Mouse (Mus musculus) neural tube, embryonic 15.5 days (tissue): ENCODE measurements at regions not wholly inside any gene's neighbourhood (a gene's known extent, or its start where the extent isn't known, plus 50 kb on each side); places are given as distances from the start of the nearest gene placed in this dataset.

Source experiments
- ATAC-seq: fragments of 200-750 bp; cut with Nextera tagmentation; 2 replicates; pipeline ENCODE4 v1.8.0; 2017; ENCODE audit warnings: mild to moderate bottlenecking, moderate TSS enrichment, moderate library complexity; ENCODE audit not compliant: low FRiP score
- H3K27ac ChIP-seq: fragments of 300-500 bp; sonication (generic); replicated peaks from 2 replicates; pipeline ENCODE4 v1.5.1; 2015; ENCODE audit warnings: mild to moderate bottlenecking, inconsistent platforms
- H3K27me3 ChIP-seq: fragments of 300-500 bp; sonication (generic); replicated peaks from 2 replicates; pipeline ENCODE4 v1.6.1; 2015; ENCODE audit warnings: inconsistent platforms
- H3K36me3 ChIP-seq: fragments of 300-500 bp; sonication (generic); 2 replicates; pipeline ENCODE4 v1.6.1; 2015; ENCODE audit warnings: inconsistent platforms
- H3K4me1 ChIP-seq: fragments of 300-500 bp; sonication (generic); 2 replicates; pipeline ENCODE4 v1.6.1; 2015; ENCODE audit warnings: inconsistent platforms
- H3K4me2 ChIP-seq: fragments of 300-500 bp; sonication (generic); 2 replicates; pipeline ENCODE4 v1.6.1; 2015; ENCODE audit warnings: inconsistent platforms, mild to moderate bottlenecking, moderate library complexity
- H3K4me3 ChIP-seq: fragments of 300-500 bp; sonication (generic); replicated peaks from 2 replicates; pipeline ENCODE4 v1.5.1; 2015; ENCODE audit warnings: mild to moderate bottlenecking, inconsistent platforms
- H3K9ac ChIP-seq: fragments of 300-500 bp; sonication (generic); replicated peaks from 2 replicates; pipeline ENCODE4 v1.6.1; 2015; ENCODE audit warnings: mild to moderate bottlenecking, inconsistent platforms
- H3K9me3 ChIP-seq: fragments of 300-500 bp; sonication (generic); replicated peaks from 2 replicates; pipeline ENCODE4 v1.6.1; 2016; ENCODE audit warnings: inconsistent platforms
- WGBS: fragments of 180-500 bp; shearing (Covaris S2); methylation state at CpG from one replicate; pipeline ENCODE4 v1.1.7; 2015; ENCODE audit warnings: mixed read lengths; 5-methylcytosine and 5-hydroxymethylcytosine counted together

- 54% methylated on average over 16 of the region's 16 CpGs for WGBS
- Histone ChIP-seq H3K4me1 (peaks cover 5% of the 10 kb centered on the region; the same call in 1 of the 2 replicates), H3K27ac (no peak overlapping the region), H3K9ac (no peak overlapping the region), H3K4me3 (no peak overlapping the region), H3K9me3 (no peaks in the 10 kb centered on the region), H3K36me3 (no peaks in the 10 kb centered on the region), H3K27me3 (0 out of 2 replicates have a peak, but pooled peaks cover 11% of the 10 kb centered on the region), H3K4me2 (no peak overlapping the region)
- no peak for ATAC-seq
These were observed 233.6 kb downstream of the Sp3 start for GRCm38 (mm10) chr2:72746476-72747215.

GRCm38 (mm10) chr2:72747299-72747698 lies 232.9 kb downstream of the Sp3 start:
- H3K4me2 ChIP-seq, result no peak overlapping the region
- H3K9ac ChIP-seq, result no peak overlapping the region
- H3K27ac ChIP-seq, result no peak overlapping the region
- 0 out of 2 replicates have a peak, but pooled peaks cover 8% of the 10 kb centered on the region for H3K27me3 ChIP-seq
- H3K4me3 ChIP-seq, result no peak overlapping the region
- no peaks in the 10 kb centered on the region for H3K36me3 ChIP-seq
- H3K4me1 ChIP-seq, result peaks cover 5% of the 10 kb centered on the region; the same call in 1 of the 2 replicates
- no peaks in the 10 kb centered on the region for H3K9me3 ChIP-seq
- no peak for ATAC-seq
- 88% methylated on average over 5 of the region's 5 CpGs for WGBS

- Histone ChIP-seq H3K4me3 (no peak overlapping the region), H3K4me1 (peaks cover 5% of the 10 kb centered on the region; the same call in 1 of the 2 replicates), H3K36me3 (no peaks in the 10 kb centered on the region), H3K4me2 (no peak overlapping the region), H3K9ac (no peak overlapping the region), H3K27me3 (no peaks in the 10 kb centered on the region), H3K27ac (no peak overlapping the region), H3K9me3 (no peaks in the 10 kb centered on the region)
- no peak for ATAC-seq
- 95% methylated on average over 1 of the region's 1 CpGs for WGBS
These were observed 230.8 kb downstream of the Sp3 start for GRCm38 (mm10) chr2:72749495-72749894.

DNA sequence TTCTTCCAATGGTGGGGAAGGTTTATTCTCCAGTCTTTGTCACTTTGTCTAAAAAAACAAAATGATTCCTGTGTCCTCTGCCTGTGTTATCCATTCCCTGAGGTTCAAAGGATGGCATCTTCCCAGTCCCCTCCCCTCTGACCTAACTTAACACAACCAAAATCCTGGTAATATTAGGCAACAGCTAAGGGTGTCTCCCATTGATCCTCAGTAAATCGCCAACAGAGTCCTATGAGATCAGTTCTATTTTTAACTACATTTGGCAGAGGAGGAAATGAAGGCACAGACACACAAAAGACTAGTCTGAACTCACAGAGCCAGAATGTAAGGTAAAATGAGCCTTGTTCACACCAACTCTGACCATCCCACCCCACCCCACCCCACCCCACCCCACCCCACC lies 228.8 kb downstream of the Sp3 start:
- Histone ChIP-seq H3K4me3 (no peak overlapping the region), H3K27ac (no peak overlapping the region), H3K4me2 (no peak overlapping the region), H3K4me1 (peaks cover 4% of the 10 kb centered on the region; the same call in 1 of the 2 replicates), H3K36me3 (no peaks in the 10 kb centered on the region), H3K9ac (no peak overlapping the region), H3K27me3 (no peaks in the 10 kb centered on the region; the same call in 1 of the 2 replicates), H3K9me3 (no peaks in the 10 kb centered on the region)
- no peak for ATAC-seq
- 76% methylated on average over 1 of the region's 1 CpGs for WGBS

DNA sequence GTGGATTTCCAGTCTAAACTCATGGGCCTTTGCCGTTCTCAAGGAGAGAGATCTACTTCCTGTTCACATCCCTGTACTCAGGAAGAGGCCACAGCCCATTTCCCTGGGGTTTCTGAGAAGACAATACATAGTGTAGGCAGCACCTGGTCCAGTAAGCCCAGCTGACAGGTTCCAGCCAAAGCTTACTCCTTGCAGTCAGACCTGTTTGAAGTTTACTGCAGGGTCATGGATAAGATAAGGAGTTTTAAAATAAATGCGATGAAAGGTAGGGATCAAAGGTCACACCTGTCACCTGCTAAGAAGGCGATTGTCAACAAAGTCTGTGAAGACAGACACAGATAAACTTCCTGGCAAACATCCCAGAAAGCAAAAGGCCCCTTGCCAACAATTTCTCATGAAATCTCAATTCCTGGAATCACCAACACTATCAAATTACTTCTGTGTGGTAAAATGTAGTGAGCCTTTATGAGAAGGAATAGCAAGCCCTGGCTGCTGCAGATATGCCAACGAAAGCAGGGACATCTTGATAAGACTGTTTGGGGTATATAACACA lies 227.5 kb downstream of the Sp3 start:
- Histone ChIP-seq H3K9me3 (no peaks in the 10 kb centered on the region), H3K9ac (no peak overlapping the region), H3K4me1 (no peaks in the 10 kb centered on the region), H3K4me2 (no peak overlapping the region), H3K4me3 (no peak overlapping the region), H3K27ac (no peak overlapping the region), H3K36me3 (no peaks in the 10 kb centered on the region), H3K27me3 (no peaks in the 10 kb centered on the region; the same call in 1 of the 2 replicates)
- no peak for ATAC-seq
- 72% methylated on average over 4 of the region's 4 CpGs for WGBS

DNA sequence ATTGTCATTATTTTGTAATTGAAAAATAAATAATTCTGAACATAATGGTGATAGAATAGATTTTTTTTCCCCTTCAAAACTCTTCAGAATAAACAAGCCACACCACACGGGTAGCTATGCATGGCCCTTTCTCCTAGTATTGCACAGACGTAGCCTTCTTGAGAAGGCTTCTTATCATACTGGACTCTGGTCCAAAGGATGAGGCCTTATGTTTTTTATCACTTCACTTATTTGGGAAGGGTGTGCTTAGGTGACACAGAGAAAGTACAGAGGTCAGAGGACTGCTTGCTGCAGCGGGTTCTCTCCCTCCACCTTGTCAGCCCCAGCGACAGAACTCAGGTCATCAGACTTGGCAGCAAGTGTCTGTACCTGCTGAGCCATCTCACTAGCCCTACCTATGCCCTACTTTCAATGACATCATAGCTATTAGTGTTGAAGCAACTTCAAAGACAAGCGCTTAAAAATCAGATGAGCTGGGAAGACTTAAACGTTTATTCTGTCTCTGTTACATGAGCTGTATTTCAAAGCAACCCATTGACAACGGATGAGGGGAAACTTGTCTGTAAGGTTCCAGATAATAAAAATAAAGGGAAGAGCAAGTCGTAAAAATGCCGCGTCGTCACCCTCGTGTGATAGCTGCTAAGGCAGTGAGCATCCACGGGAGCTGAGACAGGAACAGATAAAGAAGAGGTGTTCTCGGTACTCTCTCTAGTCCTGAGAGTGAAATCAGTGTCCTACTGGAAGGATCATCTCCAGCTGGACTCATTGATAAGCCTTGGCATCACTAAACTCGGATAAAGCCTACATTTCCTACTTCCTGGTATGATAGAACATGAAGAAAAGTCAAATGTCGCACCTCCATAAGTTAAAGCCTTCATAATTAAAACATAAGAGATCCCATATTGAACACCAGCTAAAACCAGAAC lies 226.2 kb downstream of the Sp3 start:
- no peak for ATAC-seq
- 86% methylated on average over 16 of the region's 16 CpGs for WGBS
- no peaks in the 10 kb centered on the region for H3K9me3 ChIP-seq

GRCm38 (mm10) chr2:72763454-72763853 lies 216.8 kb downstream of the Sp3 start:
- Histone ChIP-seq H3K27me3 (no peaks in the 10 kb centered on the region), H3K9ac (no peak overlapping the region), H3K4me2 (no peak overlapping the region), H3K4me1 (no peaks in the 10 kb centered on the region), H3K27ac (no peak overlapping the region), H3K4me3 (no peak overlapping the region), H3K36me3 (no peaks in the 10 kb centered on the region), H3K9me3 (no peaks in the 10 kb centered on the region)
- 91% methylated on average over 5 of the region's 5 CpGs for WGBS
- ATAC-seq, result no peak

More for the DNA sequence above, 226.2 kb downstream of the Sp3 start:
- Histone ChIP-seq H3K4me1 (no peaks in the 10 kb centered on the region), H3K4me2 (no peak overlapping the region), H3K27ac (no peak overlapping the region), H3K9ac (no peak overlapping the region), H3K27me3 (no peaks in the 10 kb centered on the region; the same call in 1 of the 2 replicates), H3K4me3 (no peak overlapping the region), H3K36me3 (no peaks in the 10 kb centered on the region)

DNA sequence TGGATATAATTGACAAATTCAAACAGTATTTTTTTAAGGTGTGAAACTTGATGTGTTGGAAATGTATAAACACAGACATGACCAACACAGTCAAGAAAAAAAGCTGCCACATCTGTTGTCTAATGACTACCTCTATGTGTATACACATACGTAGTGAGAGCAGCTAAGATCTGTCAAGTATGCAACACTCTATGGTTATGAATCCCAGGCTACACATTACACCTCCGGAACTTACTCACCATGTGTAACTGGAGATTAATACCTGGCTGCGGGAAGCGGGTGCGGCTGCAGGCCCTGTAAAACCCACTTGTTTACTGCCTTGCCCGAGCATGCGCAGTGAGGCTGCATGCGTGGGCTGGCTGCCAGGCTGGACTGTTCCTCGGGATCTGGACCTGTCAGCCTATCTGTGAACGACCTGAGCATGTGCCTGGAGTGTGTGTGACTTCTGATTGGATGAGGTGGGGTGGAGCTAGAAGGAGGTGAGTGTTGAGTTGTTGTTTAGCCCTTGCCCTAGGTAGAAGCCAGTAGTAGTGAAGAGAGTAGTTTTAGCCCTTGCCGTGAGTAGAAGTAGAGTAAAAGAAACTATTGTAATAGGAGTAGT lies 211.1 kb downstream of the Sp3 start:
- Histone ChIP-seq H3K4me3 (no peak overlapping the region), H3K9me3 (no peaks in the 10 kb centered on the region), H3K4me2 (no peak overlapping the region), H3K27ac (no peak overlapping the region), H3K27me3 (no peaks in the 10 kb centered on the region), H3K4me1 (no peaks in the 10 kb centered on the region; the same call in 1 of the 2 replicates), H3K9ac (no peak overlapping the region), H3K36me3 (no peaks in the 10 kb centered on the region)
- ATAC-seq, result no peak
- 64% methylated on average over 11 of the region's 11 CpGs for WGBS

DNA sequence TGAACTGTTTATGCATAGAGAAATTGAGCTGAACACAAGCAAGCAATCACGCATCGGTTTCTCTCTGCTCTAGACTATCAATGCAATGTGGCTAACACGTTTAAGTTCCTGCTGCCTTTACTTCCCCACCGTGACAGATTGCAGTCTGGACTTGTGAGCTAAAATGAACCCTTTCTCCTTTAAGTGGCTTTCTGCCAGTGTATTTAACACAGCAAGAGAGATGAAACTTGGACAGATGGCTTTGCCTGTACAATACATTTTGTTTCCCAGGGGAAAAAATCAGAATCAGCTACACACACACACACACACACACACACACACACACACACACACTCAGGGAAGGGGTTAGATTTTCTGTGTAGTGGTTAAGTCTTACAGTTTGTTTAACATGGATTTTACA lies 206.8 kb downstream of the Sp3 start:
- H3K4me2 ChIP-seq, result no peak overlapping the region
- no peak overlapping the region for H3K9ac ChIP-seq
- no peaks in the 10 kb centered on the region for H3K27me3 ChIP-seq
- H3K4me1 ChIP-seq, result no peaks in the 10 kb centered on the region; the same call in 1 of the 2 replicates
- 68% methylated on average over 4 of the region's 4 CpGs for WGBS
- no peaks in the 10 kb centered on the region for H3K9me3 ChIP-seq
- ATAC-seq, result no peak
- H3K4me3 ChIP-seq, result no peak overlapping the region
- no peaks in the 10 kb centered on the region for H3K36me3 ChIP-seq
- no peak overlapping the region for H3K27ac ChIP-seq

DNA sequence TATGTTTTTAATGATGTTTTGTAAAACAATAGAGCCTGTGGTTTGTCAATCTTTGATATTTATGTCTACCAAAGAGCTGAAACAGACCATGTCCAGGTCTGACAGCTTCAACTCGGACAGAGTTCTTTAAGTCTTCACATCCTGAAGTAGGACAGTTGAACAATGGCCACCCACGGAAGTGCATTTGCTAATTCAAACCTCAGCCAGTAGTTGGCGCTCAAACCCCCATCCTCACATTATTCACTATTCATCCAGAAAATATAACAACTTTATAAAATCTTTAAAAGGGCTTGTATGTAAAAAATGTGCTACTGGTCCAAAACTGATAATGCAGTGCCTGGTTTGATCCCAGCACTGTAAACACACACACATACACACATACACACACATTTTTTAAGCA lies 202.9 kb downstream of the Sp3 start:
- Histone ChIP-seq H3K9me3 (no peaks in the 10 kb centered on the region), H3K27me3 (no peaks in the 10 kb centered on the region), H3K4me2 (no peak overlapping the region), H3K4me3 (no peak overlapping the region), H3K9ac (no peak overlapping the region), H3K27ac (no peak overlapping the region), H3K4me1 (peaks cover 8% of the 10 kb centered on the region), H3K36me3 (no peaks in the 10 kb centered on the region)
- no peak for ATAC-seq
- 58% methylated on average over 3 of the region's 3 CpGs for WGBS

GRCm38 (mm10) chr2:72777806-72778510 lies 202.3 kb downstream of the Sp3 start:
- no peaks in the 10 kb centered on the region for H3K36me3 ChIP-seq
- H3K4me3 ChIP-seq, result no peak overlapping the region
- H3K27ac ChIP-seq, result no peak overlapping the region
- no peak overlapping the region for H3K4me2 ChIP-seq
- no peak overlapping the region for H3K9ac ChIP-seq
- H3K4me1 ChIP-seq, result peaks cover 8% of the 10 kb centered on the region
- 82% methylated on average over 8 of the region's 8 CpGs for WGBS
- ATAC-seq, result no peak
- H3K27me3 ChIP-seq, result no peaks in the 10 kb centered on the region
- no peaks in the 10 kb centered on the region for H3K9me3 ChIP-seq
